In genomic region chr11:120160478-120160877, GRCm38 (mm10) we compare ENCODE assay signal across 9 mouse cellular contexts. TPM values are rescaled to one million over a fixed set of nuclear protein-coding genes. Genes with fewer than 3 reads are reported as not detected.
DNase-seq lines count a peak whose midpoint lies in the region; ATAC-seq and TF ChIP-seq lines count a peak whose summit lies in the region.
"Had no signal": no experiment of that assay in that cellular context is flagged by ENCODE, and none has a peak within 500 bp of the region (broad histone marks: within the 10 kb centered on the region; RNA-seq: fewer than 3 reads in every experiment).

No protein-coding gene starts in this region.

- no peaks in the 10 kb centered on the region for H3K36me3 ChIP-seq in hindbrain, embryonic 11.5 days (ENCODE audit: control insufficient read depth, insufficient read depth, low read length)
- H3K36me3 ChIP-seq in hindbrain, embryonic 13.5 days = no peaks in the 10 kb centered on the region
- no peaks in the 10 kb centered on the region for H3K36me3 ChIP-seq in E14TG2a.4 (ENCODE audit: insufficient read depth, low read length)

- TF ChIP-seq POLR2A in embryonic fibroblast, embryonic 13.5 days (IDR thresholded peaks at IDR 0.05; ENCODE audit: low read depth, low read length) = no peak

- H3K4me1 ChIP-seq in hindbrain, embryonic 11.5 days (replicated peaks; ENCODE audit: control insufficient read depth, insufficient read depth, low read length) = no peaks in the 10 kb centered on the region
- peaks cover 34% of the 10 kb centered on the region for H3K4me1 ChIP-seq in hindbrain, embryonic 13.5 days (replicated peaks)
- peaks cover 63% of the 10 kb centered on the region for H3K4me1 ChIP-seq in E14TG2a.4 (replicated peaks; ENCODE audit: low read depth, low read length)
- no peaks in the 10 kb centered on the region for H3K4me1 ChIP-seq in embryonic fibroblast, embryonic 13.5 days (ENCODE audit: control insufficient read depth, insufficient read depth, low read length)

- no peak overlapping the region for H3K4me2 ChIP-seq in hindbrain, embryonic 11.5 days (replicated peaks; ENCODE audit: low read depth, low read length)
- no peak overlapping the region for H3K4me2 ChIP-seq in hindbrain, embryonic 13.5 days

- peak; percentile 39 for DNase-seq in CD4-positive, CD25-positive, alpha-beta regulatory T cell, adult 2 months (ENCODE audit: low read depth, low spot score)
- DNase-seq in hindbrain, embryonic 11.5 days (ENCODE audit: low spot score) = peak; percentile 54
- DNase-seq in layer of hippocampus, adult 18-20 months (ENCODE audit: low spot score in 2 of 2) = no peak
- DNase-seq: kidney, postnatal 14 days had no signal

- no peaks in the 10 kb centered on the region for H3K27me3 ChIP-seq in hindbrain, embryonic 11.5 days (ENCODE audit: control insufficient read depth, insufficient read depth, low read length)
- H3K27me3 ChIP-seq in hindbrain, embryonic 13.5 days = 0 out of 2 replicates have a peak, but pooled peaks cover 2% of the 10 kb centered on the region
- no peaks in the 10 kb centered on the region for H3K27me3 ChIP-seq in E14TG2a.4 (ENCODE audit: insufficient read depth, low read length)

- no peak overlapping the region for H3K9ac ChIP-seq in hindbrain, embryonic 11.5 days (ENCODE audit: low read depth, low read length)
- no peak overlapping the region for H3K9ac ChIP-seq in hindbrain, embryonic 13.5 days

- H3K9me3 ChIP-seq in hindbrain, embryonic 11.5 days (ENCODE audit: control insufficient read depth, low read length) = no peaks in the 10 kb centered on the region
- no peaks in the 10 kb centered on the region for H3K9me3 ChIP-seq in hindbrain, embryonic 13.5 days
- H3K9me3 ChIP-seq in E14TG2a.4 (ENCODE audit: low read length) = peaks cover under 1% of the 10 kb centered on the region; the same call in 1 of the 2 replicates

- peak; percentile 48 for TF ChIP-seq CTCF in E14TG2a.4 (conservative IDR thresholded peaks at IDR 0.05; ENCODE audit: low read length)
- peak; percentile 37; the same call in 1 of the 2 replicates for TF ChIP-seq CTCF in embryonic fibroblast, embryonic 13.5 days (IDR thresholded peaks at IDR 0.05; ENCODE audit: borderline replicate concordance, insufficient read depth, low read length)

- ATAC-seq in CD4-positive, CD25-positive, alpha-beta regulatory T cell, adult 4 months = no peak
- ATAC-seq in hindbrain, embryonic 11.5 days (ENCODE audit: low FRiP score) = no peak
- no peak for ATAC-seq in hindbrain, embryonic 13.5 days (ENCODE audit: low FRiP score)
- no peak for ATAC-seq in activated CD4-positive, CD25-positive, alpha-beta regulatory T cell, adult 4 months

- no peak overlapping the region for H3K4me3 ChIP-seq in hindbrain, embryonic 11.5 days (ENCODE audit: low read depth, low read length)
- H3K4me3 ChIP-seq in hindbrain, embryonic 13.5 days = no peak overlapping the region
- no peak overlapping the region for H3K4me3 ChIP-seq in E14TG2a.4 (replicated peaks; ENCODE audit: low read length)
- H3K4me3 ChIP-seq in embryonic fibroblast, embryonic 13.5 days (ENCODE audit: insufficient read depth, low read length) = no peak overlapping the region

- no peak overlapping the region for H3K27ac ChIP-seq in hindbrain, embryonic 11.5 days (ENCODE audit: low read depth, low read length)
- no peak overlapping the region for H3K27ac ChIP-seq in hindbrain, embryonic 13.5 days
- H3K27ac ChIP-seq in embryonic fibroblast, embryonic 13.5 days (ENCODE audit: insufficient read depth, low read length) = no peak overlapping the region

- WGBS in hindbrain, embryonic 11.5 days = 79% methylated on average over 4 of the region's 4 CpGs
- WGBS in hindbrain, embryonic 13.5 days = 73% methylated on average over 4 of the region's 4 CpGs

RNA-seq across cellular contexts. Expression of gene Slc38a10, which starts 9.3 kb away (rescaled TPM):
- 10 to 100 TPM; 34.8 to 49.2 TPM for polyA plus RNA-seq in CD4-positive, CD25-positive, alpha-beta regulatory T cell, adult 4 months (2017; shearing (Covaris generic))
- polyA plus RNA-seq in hindbrain, embryonic 11.5 days (2014; fragmentation: Nextera tagmentation; extraction: Ambion mirVana) = 58.6 and 64.7 TPM in 2 replicates
- polyA plus RNA-seq in hindbrain, embryonic 13.5 days (2015; fragmentation: Nextera tagmentation; extraction: Ambion mirVana) = 110 and 115 TPM in 2 replicates
- polyA plus RNA-seq in embryonic fibroblast, embryonic 13.5 days (2011; ENCODE audit: insufficient read length, low read depth, missing spikeins) = 107 and 113 TPM in 2 replicates
- 10 to 100 TPM; 30.8 to 54.7 TPM for polyA plus RNA-seq in activated CD4-positive, CD25-positive, alpha-beta regulatory T cell, adult 4 months (2017; shearing (Covaris generic))
- total RNA-seq in layer of hippocampus, adult 18-20 months (2021) = 10 to 100 TPM; 81.4 to 86.5 TPM

Comparison
In these comparisons a context has a peak if more than half of its experiments do, and no peak if none do; other contexts are left out.
1. DNase-seq: peak in CD4-positive, CD25-positive, alpha-beta regulatory T cell, adult 2 months (single experiment) and hindbrain, embryonic 11.5 days (single experiment); none in layer of hippocampus, adult 18-20 months (0 of 2).